Mouse (Mus musculus): ENCODE measurements at regions not wholly inside any gene's neighbourhood (a gene's known extent, or its start where the extent isn't known, plus 50 kb on each side); places are given as distances from the start of the nearest gene placed in this dataset.

DNA sequence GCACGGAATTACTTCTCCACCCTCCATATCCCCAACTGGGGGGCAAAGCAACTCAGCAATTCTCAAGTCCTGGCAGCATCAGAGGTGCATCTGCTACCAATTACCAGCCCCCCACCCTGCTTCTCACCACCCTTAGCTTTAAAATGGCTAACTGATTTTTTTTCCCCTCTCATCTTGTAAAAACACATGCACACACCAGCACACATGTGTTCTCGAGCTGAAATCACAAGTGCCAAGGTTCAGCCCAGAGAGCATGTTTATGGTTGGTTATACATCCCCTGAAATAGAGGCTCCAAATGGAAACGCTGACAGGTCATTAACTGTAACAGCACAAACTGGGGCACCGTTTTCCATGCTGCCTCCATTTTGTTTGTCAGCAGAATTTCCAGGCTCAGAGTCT, 101.0 kb upstream of the Cdkn3 start:
- DNase-seq (ENCODE audit: low read depth in 3 of 3, low spot score in 3 of 3) = no peak
- Histone ChIP-seq H3K9me3 (ENCODE audit: control insufficient read depth, low read length) (no peaks in the 10 kb centered on the region), H3K4me2 (ENCODE audit: low read depth) (no peak overlapping the region), H3K4me1 (replicated peaks; ENCODE audit: control insufficient read depth in 2 of 2, insufficient read depth in 2 of 2, low read length in 1 of 2) (peaks cover 0 to 6% of the 10 kb centered on the region in 2 experiments; a peak in 2 of 4 replicates), H3K9ac (replicated peaks) (no peak overlapping the region), H3K36me3 (replicated peaks; ENCODE audit: control insufficient read depth, insufficient read depth, low read depth) (no peaks in the 10 kb centered on the region), H3K27ac (no peak overlapping the region), H3K4me3 (ENCODE audit: insufficient read depth in 1 of 2, low read depth in 2 of 2, low read length in 2 of 2) (no peak overlapping the region), H3K27me3 (ENCODE audit: control insufficient read depth, insufficient read depth, low read length) (no peaks in the 10 kb centered on the region)
- no peak for TF ChIP-seq EP300 (IDR thresholded peaks at IDR 0.05; ENCODE audit: low read depth)
- no peak for TF ChIP-seq CTCF (IDR thresholded peaks at IDR 0.05; ENCODE audit: low read depth)
- no peak for ATAC-seq (ENCODE audit: insufficient read depth)
- WGBS (ENCODE audit: insufficient replicate concordance) = 49% methylated on average over 4 of the region's 4 CpGs

DNA sequence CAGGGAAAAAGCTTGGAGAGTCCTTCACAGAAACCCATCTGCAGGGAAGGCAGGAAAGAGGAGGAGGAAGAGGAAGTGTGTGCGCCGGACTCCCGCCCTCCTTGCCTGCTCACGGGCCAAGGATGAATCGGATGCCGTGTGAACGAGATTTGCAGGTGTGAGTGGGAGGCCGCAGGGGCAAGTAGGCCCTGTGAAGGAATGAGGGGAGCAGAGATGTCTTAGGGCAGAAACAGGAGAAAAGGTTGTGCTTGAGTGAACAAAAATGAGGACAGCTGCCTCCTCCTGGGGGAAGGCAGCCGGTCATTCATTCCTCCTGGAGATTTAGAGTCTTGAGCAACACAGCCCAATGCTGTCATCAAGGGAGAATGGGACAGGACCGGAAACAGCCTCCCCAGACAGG, 104.1 kb upstream of the Cdkn3 start:
- Histone ChIP-seq H3K27me3 (ENCODE audit: control insufficient read depth, insufficient read depth, low read length) (no peaks in the 10 kb centered on the region), H3K4me1 (replicated peaks; ENCODE audit: control insufficient read depth in 2 of 2, insufficient read depth in 2 of 2, low read length in 1 of 2) (no peaks in the 10 kb centered on the region; a peak in 1 of 4 replicates), H3K4me2 (ENCODE audit: low read depth) (no peak overlapping the region), H3K27ac (no peak overlapping the region), H3K9ac (replicated peaks) (no peak overlapping the region), H3K36me3 (replicated peaks; ENCODE audit: control insufficient read depth, insufficient read depth, low read depth) (no peaks in the 10 kb centered on the region), H3K9me3 (ENCODE audit: control insufficient read depth, low read length) (no peaks in the 10 kb centered on the region), H3K4me3 (ENCODE audit: insufficient read depth in 1 of 2, low read depth in 2 of 2, low read length in 2 of 2) (no peak overlapping the region)
- ATAC-seq (ENCODE audit: insufficient read depth) (no peak), DNase-seq (ENCODE audit: low read depth in 3 of 3, low spot score in 3 of 3) (no peak)
- TF ChIP-seq EP300 (IDR thresholded peaks at IDR 0.05; ENCODE audit: low read depth) = no peak
- TF ChIP-seq CTCF (IDR thresholded peaks at IDR 0.05; ENCODE audit: low read depth) = no peak
- 60% methylated on average over 10 of the region's 10 CpGs for WGBS (ENCODE audit: insufficient replicate concordance)

DNA sequence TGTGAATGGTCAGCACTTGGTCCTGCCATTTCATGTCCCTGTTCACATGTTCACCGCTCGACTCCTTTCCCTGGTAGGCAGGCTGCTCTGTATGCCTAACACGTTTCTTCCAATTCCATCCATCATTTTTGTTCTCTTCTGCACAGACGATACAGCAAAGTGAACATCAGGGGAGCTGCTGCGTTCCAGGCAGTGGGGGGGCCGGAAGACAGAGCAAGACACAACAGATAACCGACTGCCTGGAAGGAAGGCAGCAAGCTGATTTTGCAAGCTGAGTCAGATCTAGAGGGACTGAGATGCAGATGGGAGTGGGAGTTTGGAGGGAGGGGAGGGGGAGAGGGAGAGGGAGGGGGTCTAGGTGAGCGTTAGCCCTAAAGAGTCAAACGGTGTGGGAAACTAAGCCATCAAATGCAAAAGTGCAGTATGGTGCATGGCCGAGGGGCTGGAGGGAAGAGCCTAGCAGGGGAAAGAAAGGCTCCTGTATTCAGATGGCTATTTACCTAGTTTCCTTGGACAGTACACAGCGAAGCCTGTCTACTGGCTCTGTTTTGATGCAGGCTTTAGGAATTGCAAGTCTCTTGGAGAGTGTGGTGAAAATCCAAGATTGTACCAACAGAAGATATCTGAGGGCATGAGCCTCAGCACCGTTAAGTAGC, 112.9 kb upstream of the Cdkn3 start:
- Histone ChIP-seq H3K4me1 (replicated peaks; ENCODE audit: control insufficient read depth in 2 of 2, insufficient read depth in 2 of 2, low read length in 1 of 2) (no peaks in the 10 kb centered on the region), H3K27ac (no peak overlapping the region), H3K27me3 (ENCODE audit: control insufficient read depth, insufficient read depth, low read length) (no peaks in the 10 kb centered on the region), H3K4me3 (ENCODE audit: insufficient read depth in 1 of 2, low read depth in 2 of 2, low read length in 2 of 2) (no peak overlapping the region), H3K36me3 (replicated peaks; ENCODE audit: control insufficient read depth, insufficient read depth, low read depth) (no peaks in the 10 kb centered on the region), H3K9me3 (ENCODE audit: control insufficient read depth, low read length) (no peaks in the 10 kb centered on the region), H3K4me2 (ENCODE audit: low read depth) (no peak overlapping the region), H3K9ac (replicated peaks) (no peak overlapping the region)
- DNase-seq (ENCODE audit: low read depth in 3 of 3, low spot score in 3 of 3) = no peak
- TF ChIP-seq EP300 (IDR thresholded peaks at IDR 0.05; ENCODE audit: low read depth) (no peak), CTCF (IDR thresholded peaks at IDR 0.05; ENCODE audit: low read depth) (no peak)
- no peak for ATAC-seq (ENCODE audit: insufficient read depth)
- WGBS (ENCODE audit: insufficient replicate concordance) = 47% methylated on average over 12 of the region's 12 CpGs

DNA sequence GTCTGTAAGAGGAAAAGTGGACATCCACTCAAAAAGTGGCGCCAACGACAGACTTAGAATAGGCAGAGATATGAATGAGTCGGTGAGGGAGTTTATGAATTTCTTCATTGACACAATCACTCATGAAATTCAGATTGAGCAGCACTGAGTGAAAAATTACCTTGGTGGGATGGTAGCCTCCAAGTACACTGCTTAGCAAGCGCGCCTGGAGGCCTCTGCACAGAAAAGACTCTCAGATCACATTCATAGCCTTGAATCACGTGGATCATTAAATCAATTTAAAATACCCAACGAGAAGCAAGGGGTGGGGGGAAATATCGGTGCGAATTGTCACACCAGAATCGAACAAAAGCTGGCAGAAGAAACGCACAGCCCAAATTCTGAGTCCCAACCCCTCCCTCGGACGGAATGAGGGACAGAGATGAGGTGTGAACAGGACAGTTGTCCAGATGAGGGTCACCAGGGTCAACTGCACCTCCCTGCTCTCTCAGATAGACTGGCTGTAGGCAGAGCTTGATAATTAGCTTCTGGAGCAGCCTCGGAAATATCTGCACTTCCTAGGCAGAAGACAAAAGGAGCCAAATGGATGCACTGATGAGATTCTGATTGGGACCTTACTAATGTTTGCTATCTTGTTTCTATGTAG, 113.5 kb upstream of the Cdkn3 start:
- TF ChIP-seq EP300 (IDR thresholded peaks at IDR 0.05; ENCODE audit: low read depth) (no peak), CTCF (IDR thresholded peaks at IDR 0.05; ENCODE audit: low read depth) (no peak)
- no peaks in the 10 kb centered on the region for H3K4me1 ChIP-seq (replicated peaks; ENCODE audit: control insufficient read depth in 2 of 2, insufficient read depth in 2 of 2, low read length in 1 of 2)
- no peaks in the 10 kb centered on the region for H3K36me3 ChIP-seq (replicated peaks; ENCODE audit: control insufficient read depth, insufficient read depth, low read depth)
- H3K4me2 ChIP-seq (ENCODE audit: low read depth) = no peak overlapping the region
- no peaks in the 10 kb centered on the region for H3K9me3 ChIP-seq (ENCODE audit: control insufficient read depth, low read length)
- no peaks in the 10 kb centered on the region for H3K27me3 ChIP-seq (ENCODE audit: control insufficient read depth, insufficient read depth, low read length)
- no peak overlapping the region for H3K9ac ChIP-seq (replicated peaks)
- WGBS (ENCODE audit: insufficient replicate concordance) = 67% methylated on average over 14 of the region's 14 CpGs
- ATAC-seq (ENCODE audit: insufficient read depth) (no peak), DNase-seq (ENCODE audit: low read depth in 3 of 3, low spot score in 3 of 3) (no peak)
- H3K27ac ChIP-seq = no peak overlapping the region
- no peak overlapping the region for H3K4me3 ChIP-seq (ENCODE audit: insufficient read depth in 1 of 2, low read depth in 2 of 2, low read length in 2 of 2)

DNA sequence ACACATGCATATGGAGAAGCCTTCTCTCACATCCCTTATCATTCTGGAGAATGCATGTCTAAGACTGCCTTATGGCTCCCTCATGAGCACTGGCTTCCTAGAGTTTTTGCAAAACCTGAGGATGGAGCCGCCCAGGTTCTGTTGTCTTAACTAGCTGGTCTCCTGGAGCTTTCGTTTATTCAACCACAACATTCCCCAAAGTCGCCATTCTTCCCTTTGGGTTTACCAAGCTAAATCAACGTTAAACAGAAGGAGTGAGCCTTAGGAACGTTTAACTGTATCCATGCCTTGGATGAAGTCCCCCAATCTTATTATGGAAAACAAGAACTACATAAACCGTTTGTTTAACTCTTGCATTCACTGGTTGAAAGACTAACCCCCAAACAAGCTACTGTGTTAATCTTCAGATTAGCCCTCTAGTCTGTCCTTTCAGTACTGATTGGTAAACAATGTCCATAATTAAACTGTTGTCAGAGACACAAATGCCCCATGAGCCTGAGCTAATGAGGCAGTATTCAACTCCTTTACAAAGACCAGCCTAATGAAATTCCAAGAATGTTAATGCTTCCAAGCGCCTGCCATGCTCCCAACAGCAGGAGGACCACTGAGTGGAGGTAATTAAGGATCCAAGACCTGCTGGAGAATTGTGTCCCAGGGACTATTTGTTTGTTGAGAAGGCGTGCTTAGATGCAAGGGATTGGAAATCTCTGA, 121.1 kb upstream of the Cdkn3 start:
- no peak for TF ChIP-seq CTCF (IDR thresholded peaks at IDR 0.05; ENCODE audit: low read depth)
- TF ChIP-seq EP300 (IDR thresholded peaks at IDR 0.05; ENCODE audit: low read depth) = no peak
- no peaks in the 10 kb centered on the region for H3K36me3 ChIP-seq (replicated peaks; ENCODE audit: control insufficient read depth, insufficient read depth, low read depth)
- DNase-seq (ENCODE audit: low read depth in 3 of 3, low spot score in 3 of 3) (no peak), ATAC-seq (ENCODE audit: insufficient read depth) (no peak)
- 42% methylated on average over 8 of the region's 8 CpGs for WGBS (ENCODE audit: insufficient replicate concordance)
- H3K27me3 ChIP-seq (ENCODE audit: control insufficient read depth, insufficient read depth, low read length) = no peaks in the 10 kb centered on the region
- no peaks in the 10 kb centered on the region for H3K4me1 ChIP-seq (replicated peaks; ENCODE audit: control insufficient read depth in 2 of 2, insufficient read depth in 2 of 2, low read length in 1 of 2)
- H3K9me3 ChIP-seq (ENCODE audit: control insufficient read depth, low read length) = no peaks in the 10 kb centered on the region
- no peak overlapping the region for H3K27ac ChIP-seq
- no peak overlapping the region for H3K4me3 ChIP-seq (ENCODE audit: insufficient read depth in 1 of 2, low read depth in 2 of 2, low read length in 2 of 2)
- H3K9ac ChIP-seq (replicated peaks) = no peak overlapping the region
- no peak overlapping the region for H3K4me2 ChIP-seq (ENCODE audit: low read depth)

Data from liver, embryonic 14.5 days (tissue).